Mouse (Mus musculus) erythroblast, embryonic 14.5 days (primary cell): ENCODE results near the gene Rnaset2a.
"Not testable (repeated sequence)": the region's sequence is repeated elsewhere in the genome, so short reads cannot be mapped to it uniquely, and the experiment has no call there.

Source experiments
- GATA1 ChIP-seq: IDR thresholded peaks from 2 replicates; pipeline ENCODE4 v1.6.1; 2012; ENCODE audit warnings: low read length, inconsistent platforms, mixed read lengths
- TAL1 ChIP-seq: IDR thresholded peaks from 3 replicates; pipeline ENCODE4 v1.6.1; 2012; ENCODE audit warnings: low read length, inconsistent platforms, mixed read lengths

DNA sequence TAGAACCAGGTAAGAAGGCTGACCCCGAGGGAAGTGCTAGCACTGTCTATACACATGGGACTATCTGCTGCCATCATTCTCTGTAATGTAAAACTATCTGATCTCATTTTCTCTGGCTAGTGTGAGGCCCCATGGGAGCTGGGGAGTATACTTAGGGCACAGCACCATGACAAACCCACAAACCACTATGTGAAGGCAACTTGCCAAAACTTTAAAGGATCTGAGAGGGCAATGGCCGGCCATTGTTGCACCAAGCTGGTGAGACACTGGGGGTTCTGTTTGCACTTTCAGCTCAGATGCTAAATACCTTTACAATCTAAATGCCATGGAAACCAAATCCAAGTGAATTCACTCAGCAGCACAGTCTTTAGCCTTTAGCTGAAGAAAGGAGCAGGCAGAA is 78.0 kb downstream of the Rnaset2a start:
- TF ChIP-seq GATA1, TAL1: not testable (repeated sequence)
